Mouse (Mus musculus): ENCODE measurements at regions not wholly inside any gene's neighbourhood (a gene's known extent, or its start where the extent isn't known, plus 50 kb on each side); places are given as distances from the start of the nearest gene placed in this dataset.

GRCm38 (mm10) chr14:71159556-71159955 lies 559.9 kb upstream of the Fam160b2 start:
- H3K9ac ChIP-seq = no peak overlapping the region
- 82% methylated on average over 2 of the region's 2 CpGs for WGBS
- H3K4me2 ChIP-seq (replicated peaks) = no peak overlapping the region
- H3K27me3 ChIP-seq (ENCODE audit: control insufficient read depth, insufficient read depth, low read length) = no peaks in the 10 kb centered on the region
- DNase-seq (ENCODE audit: low spot score) (no peak), ATAC-seq (ENCODE audit: low FRiP score) (no peak)
- H3K4me3 ChIP-seq (replicated peaks; ENCODE audit: low read length) = no peak overlapping the region
- H3K36me3 ChIP-seq (replicated peaks; ENCODE audit: control insufficient read depth, insufficient read depth) = no peaks in the 10 kb centered on the region
- H3K4me1 ChIP-seq (replicated peaks; ENCODE audit: control insufficient read depth, insufficient read depth, low read length) = no peaks in the 10 kb centered on the region
- no peak overlapping the region for H3K27ac ChIP-seq
- H3K9me3 ChIP-seq (ENCODE audit: control insufficient read depth, low read length) = no peaks in the 10 kb centered on the region

- H3K27ac ChIP-seq = no peak overlapping the region
- ATAC-seq (ENCODE audit: low FRiP score) (no peak), DNase-seq (ENCODE audit: low spot score) (no peak)
- WGBS = 95% methylated on average over 1 of the region's 1 CpGs
- H3K4me3 ChIP-seq (replicated peaks; ENCODE audit: low read length) = no peak overlapping the region
- no peak overlapping the region for H3K4me2 ChIP-seq (replicated peaks)
- H3K9ac ChIP-seq = no peak overlapping the region
- no peaks in the 10 kb centered on the region for H3K36me3 ChIP-seq (replicated peaks; ENCODE audit: control insufficient read depth, insufficient read depth)
- H3K27me3 ChIP-seq (ENCODE audit: control insufficient read depth, insufficient read depth, low read length) = no peaks in the 10 kb centered on the region
- H3K9me3 ChIP-seq (ENCODE audit: control insufficient read depth, low read length) = peaks cover 11% of the 10 kb centered on the region
- H3K4me1 ChIP-seq (replicated peaks; ENCODE audit: control insufficient read depth, insufficient read depth, low read length) = no peaks in the 10 kb centered on the region
These were observed 542.8 kb upstream of the Fam160b2 start for GRCm38 (mm10) chr14:71142465-71142864.

- no peak overlapping the region for H3K4me3 ChIP-seq (replicated peaks; ENCODE audit: low read length)
- H3K27me3 ChIP-seq (ENCODE audit: control insufficient read depth, insufficient read depth, low read length) = no peaks in the 10 kb centered on the region
- H3K9me3 ChIP-seq (ENCODE audit: control insufficient read depth, low read length) = no peaks in the 10 kb centered on the region
- no peaks in the 10 kb centered on the region for H3K36me3 ChIP-seq (replicated peaks; ENCODE audit: control insufficient read depth, insufficient read depth)
- no peak overlapping the region for H3K27ac ChIP-seq
- no peaks in the 10 kb centered on the region for H3K4me1 ChIP-seq (replicated peaks; ENCODE audit: control insufficient read depth, insufficient read depth, low read length)
- ATAC-seq (ENCODE audit: low FRiP score) (no peak), DNase-seq (ENCODE audit: low spot score) (no peak)
- no peak overlapping the region for H3K4me2 ChIP-seq (replicated peaks)
- H3K9ac ChIP-seq = no peak overlapping the region
- 81% methylated on average over 4 of the region's 4 CpGs for WGBS
These were observed 530.2 kb upstream of the Fam160b2 start for GRCm38 (mm10) chr14:71129771-71130211.

- H3K9me3 ChIP-seq (ENCODE audit: control insufficient read depth, low read length) = no peaks in the 10 kb centered on the region
- H3K4me2 ChIP-seq (replicated peaks) = no peak overlapping the region
- H3K27me3 ChIP-seq (ENCODE audit: control insufficient read depth, insufficient read depth, low read length) = no peaks in the 10 kb centered on the region
- 84% methylated on average over 3 of the region's 3 CpGs for WGBS
- no peaks in the 10 kb centered on the region for H3K4me1 ChIP-seq (replicated peaks; ENCODE audit: control insufficient read depth, insufficient read depth, low read length)
- no peak overlapping the region for H3K4me3 ChIP-seq (replicated peaks; ENCODE audit: low read length)
- H3K9ac ChIP-seq = no peak overlapping the region
- no peak overlapping the region for H3K27ac ChIP-seq
- ATAC-seq (ENCODE audit: low FRiP score) (no peak), DNase-seq (ENCODE audit: low spot score) (no peak)
- H3K36me3 ChIP-seq (replicated peaks; ENCODE audit: control insufficient read depth, insufficient read depth) = no peaks in the 10 kb centered on the region
These were observed 528.9 kb upstream of the Fam160b2 start for GRCm38 (mm10) chr14:71128495-71128894.

- no peak overlapping the region for H3K4me3 ChIP-seq (replicated peaks; ENCODE audit: low read length)
- no peak overlapping the region for H3K9ac ChIP-seq
- H3K27ac ChIP-seq = no peak overlapping the region
- DNase-seq (ENCODE audit: low spot score) (no peak), ATAC-seq (ENCODE audit: low FRiP score) (no peak)
- no peak overlapping the region for H3K4me2 ChIP-seq (replicated peaks)
- WGBS = 69% methylated on average over 7 of the region's 7 CpGs
- no peaks in the 10 kb centered on the region for H3K27me3 ChIP-seq (ENCODE audit: control insufficient read depth, insufficient read depth, low read length)
- no peaks in the 10 kb centered on the region for H3K9me3 ChIP-seq (ENCODE audit: control insufficient read depth, low read length)
- peaks cover 14% of the 10 kb centered on the region; the same call in 1 of the 2 replicates for H3K4me1 ChIP-seq (replicated peaks; ENCODE audit: control insufficient read depth, insufficient read depth, low read length)
- no peaks in the 10 kb centered on the region for H3K36me3 ChIP-seq (replicated peaks; ENCODE audit: control insufficient read depth, insufficient read depth)
These were observed 519.0 kb upstream of the Fam160b2 start for GRCm38 (mm10) chr14:71118681-71119080.

- Histone ChIP-seq H3K9ac (no peak overlapping the region), H3K9me3 (ENCODE audit: control insufficient read depth, low read length) (no peaks in the 10 kb centered on the region), H3K27ac (peak overlapping the region; percentile 73), H3K36me3 (replicated peaks; ENCODE audit: control insufficient read depth, insufficient read depth) (no peaks in the 10 kb centered on the region), H3K4me2 (replicated peaks) (no peak overlapping the region), H3K4me3 (replicated peaks; ENCODE audit: low read length) (no peak overlapping the region), H3K27me3 (ENCODE audit: control insufficient read depth, insufficient read depth, low read length) (no peaks in the 10 kb centered on the region), H3K4me1 (replicated peaks; ENCODE audit: control insufficient read depth, insufficient read depth, low read length) (peaks cover 14% of the 10 kb centered on the region; the same call in 1 of the 2 replicates)
- 48% methylated on average over 3 of the region's 3 CpGs for WGBS
- ATAC-seq (ENCODE audit: low FRiP score) (0 out of 2 replicates have a peak, but pooled peaks have one; percentile 48), DNase-seq (ENCODE audit: low spot score) (no peak)
These were observed 516.3 kb upstream of the Fam160b2 start for GRCm38 (mm10) chr14:71115798-71116432.

- Histone ChIP-seq H3K9me3 (ENCODE audit: control insufficient read depth, low read length) (no peaks in the 10 kb centered on the region), H3K9ac (no peak overlapping the region), H3K4me3 (replicated peaks; ENCODE audit: low read length) (no peak overlapping the region), H3K27me3 (ENCODE audit: control insufficient read depth, insufficient read depth, low read length) (no peaks in the 10 kb centered on the region), H3K36me3 (replicated peaks; ENCODE audit: control insufficient read depth, insufficient read depth) (no peaks in the 10 kb centered on the region), H3K4me2 (replicated peaks) (no peak overlapping the region), H3K27ac (peak overlapping the region; percentile 73), H3K4me1 (replicated peaks; ENCODE audit: control insufficient read depth, insufficient read depth, low read length) (peaks cover 14% of the 10 kb centered on the region; the same call in 1 of the 2 replicates)
- 64% methylated on average over 8 of the region's 8 CpGs for WGBS
- peak; percentile 41 for DNase-seq (ENCODE audit: low spot score)
- peak; percentile 82; the same call in 1 of the 2 replicates for ATAC-seq (ENCODE audit: low FRiP score)
These were observed 515.6 kb upstream of the Fam160b2 start for GRCm38 (mm10) chr14:71115095-71115797.

- no peaks in the 10 kb centered on the region for H3K9me3 ChIP-seq (ENCODE audit: control insufficient read depth, low read length)
- H3K4me3 ChIP-seq (replicated peaks; ENCODE audit: low read length) = no peak overlapping the region
- DNase-seq (ENCODE audit: low spot score) (no peak), ATAC-seq (ENCODE audit: low FRiP score) (no peak)
- no peaks in the 10 kb centered on the region for H3K36me3 ChIP-seq (replicated peaks; ENCODE audit: control insufficient read depth, insufficient read depth)
- no peak overlapping the region for H3K27ac ChIP-seq
- peaks cover 14% of the 10 kb centered on the region; the same call in 1 of the 2 replicates for H3K4me1 ChIP-seq (replicated peaks; ENCODE audit: control insufficient read depth, insufficient read depth, low read length)
- no peak overlapping the region for H3K4me2 ChIP-seq (replicated peaks)
- H3K27me3 ChIP-seq (ENCODE audit: control insufficient read depth, insufficient read depth, low read length) = no peaks in the 10 kb centered on the region
- no peak overlapping the region for H3K9ac ChIP-seq
These were observed 513.6 kb upstream of the Fam160b2 start for GRCm38 (mm10) chr14:71113198-71113597.

- DNase-seq (ENCODE audit: low spot score) (no peak), ATAC-seq (ENCODE audit: low FRiP score) (no peak)
- H3K9ac ChIP-seq = no peak overlapping the region
- no peaks in the 10 kb centered on the region for H3K9me3 ChIP-seq (ENCODE audit: control insufficient read depth, low read length)
- H3K4me2 ChIP-seq (replicated peaks) = no peak overlapping the region
- H3K27ac ChIP-seq = no peak overlapping the region
- H3K36me3 ChIP-seq (replicated peaks; ENCODE audit: control insufficient read depth, insufficient read depth) = no peaks in the 10 kb centered on the region
- no peak overlapping the region for H3K4me3 ChIP-seq (replicated peaks; ENCODE audit: low read length)
- H3K4me1 ChIP-seq (replicated peaks; ENCODE audit: control insufficient read depth, insufficient read depth, low read length) = no peaks in the 10 kb centered on the region
- H3K27me3 ChIP-seq (ENCODE audit: control insufficient read depth, insufficient read depth, low read length) = no peaks in the 10 kb centered on the region
These were observed 505.0 kb upstream of the Fam160b2 start for GRCm38 (mm10) chr14:71104617-71105016.

Data from hindbrain, embryonic 14.5 days (tissue).